Mouse (Mus musculus) monocyte, adult 5-6 weeks (primary cell): ENCODE data around the gene Zfp933. TPM values are rescaled to one million over a fixed set of nuclear protein-coding genes. Genes with fewer than 3 reads are reported as not detected.

Experiments used
- ATAC-seq: fragments of 153-309, 156-312 bp; replicated peaks from 2 replicates; pipeline ENCODE4 v1.8.0; 2017; ENCODE audit warnings: mild to moderate bottlenecking; ENCODE audit not compliant: low TSS enrichment, insufficient number of reproducible peaks, severe bottlenecking, poor library complexity, low FRiP score
- total RNA-seq: library from RNA; stranded (forward); fragments of 200-1000, 200-491, 200-594 nt; gene quantifications from 3 replicates; pipeline ENCODE4 v1.2.3, GENCODE M21; 2017

Gene Zfp933
- 5.8 to 14.7 TPM (median 11.8 TPM) in 3 replicates for total RNA-seq

DNA sequence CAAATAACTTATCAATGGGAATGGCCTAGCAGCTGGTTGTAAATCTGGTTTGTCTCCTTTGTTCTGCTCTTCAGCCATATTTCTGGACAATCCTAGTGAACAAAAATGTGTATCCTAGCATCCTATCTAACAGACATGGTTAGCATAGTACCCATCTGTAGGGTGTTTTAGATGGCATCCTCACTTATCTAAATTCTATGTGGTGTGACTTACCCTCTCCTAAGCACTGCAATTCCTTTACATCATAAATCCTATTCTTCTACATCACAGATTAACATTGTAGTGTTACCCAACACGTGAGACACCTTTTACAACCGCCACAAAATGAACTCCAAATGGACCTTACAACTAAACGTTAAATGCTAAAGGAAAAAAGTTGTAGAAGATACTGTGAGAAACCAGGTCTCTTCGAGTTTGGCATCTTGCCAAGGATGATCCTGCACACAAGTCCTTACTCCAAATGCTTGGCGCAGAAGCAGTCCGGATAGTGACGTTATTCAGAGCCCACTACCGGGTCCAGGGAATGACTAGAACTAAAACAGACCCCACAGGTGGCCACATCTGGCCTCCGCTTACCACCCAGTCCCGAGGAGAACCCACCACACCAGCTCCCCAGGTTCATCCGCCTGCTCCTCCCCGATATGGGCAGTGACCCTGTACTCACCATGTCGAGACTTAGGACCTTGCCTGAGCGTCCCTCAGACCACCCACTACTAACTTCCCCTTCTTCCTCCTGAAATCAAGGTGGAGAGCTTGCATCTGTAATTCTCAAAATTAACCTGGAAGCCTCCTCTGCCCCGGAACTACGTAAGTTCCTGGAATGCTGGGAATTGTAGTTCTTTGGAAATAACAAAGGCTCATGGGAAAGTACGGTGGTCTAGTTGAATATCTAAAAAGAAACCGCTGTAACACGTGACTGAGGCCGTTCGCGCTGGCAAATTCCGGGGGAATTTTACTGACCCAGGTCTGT, at the start of gene Zfp933:
Gene Zfp933 (minus strand): TSS at position 753 of the 970 bp plus-strand sequence.
- ATAC-seq, result peak; percentile 80

GRCm38 (mm10) chr4:147897348-147897747, 49.2 kb upstream of the Zfp933 start:
- no peak for ATAC-seq

- ATAC-seq, result no peak
Observed at GRCm38 (mm10) chr4:147896411-147896810, 48.2 kb upstream of the Zfp933 start.

DNA sequence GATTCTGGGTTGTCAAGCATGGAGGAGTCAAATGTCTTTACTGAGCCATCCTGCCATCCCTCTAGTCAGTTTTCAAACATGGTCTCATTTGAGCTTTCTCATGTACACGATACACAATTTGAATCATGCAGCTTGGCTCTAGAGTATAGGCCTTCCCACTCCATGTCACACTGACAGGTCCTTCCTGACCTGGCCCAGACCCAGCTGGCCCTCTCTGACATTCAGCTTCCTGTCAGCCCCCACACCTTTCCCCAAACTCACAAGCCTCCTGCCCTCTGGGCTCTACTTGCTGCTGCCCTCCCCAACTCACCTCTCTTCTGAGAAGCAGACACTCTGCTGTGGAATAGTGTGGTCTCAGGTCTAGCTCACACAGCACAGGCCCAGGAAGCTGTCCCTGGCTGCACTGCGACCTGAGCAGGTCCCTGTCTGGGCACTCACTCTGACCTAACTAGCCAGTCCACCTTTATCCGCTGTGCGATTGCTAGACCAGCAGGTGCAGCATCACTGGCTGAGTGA, 47.7 kb upstream of the Zfp933 start:
- ATAC-seq, result no peak

GRCm38 (mm10) chr4:147890341-147890740, 42.2 kb upstream of the Zfp933 start:
- ATAC-seq, result no peak

DNA sequence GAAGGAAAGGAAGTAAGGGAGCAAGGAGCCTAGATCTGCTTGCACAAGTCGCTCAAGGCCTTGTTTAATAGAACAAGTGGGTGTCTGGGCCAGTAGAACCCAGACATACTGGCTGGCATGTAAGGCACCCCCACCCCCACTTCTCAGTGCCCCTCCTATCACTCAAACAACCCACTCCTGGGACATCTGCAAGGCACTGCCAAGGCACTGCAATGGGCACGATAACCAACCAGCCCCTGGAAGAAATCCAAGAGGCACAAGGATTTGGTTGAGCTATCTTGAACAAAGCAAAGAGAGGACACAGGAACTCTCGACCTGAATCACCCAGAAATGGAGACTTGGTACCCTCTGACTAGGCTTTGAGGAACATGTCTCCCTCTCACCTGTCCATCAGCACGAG, 40.1 kb upstream of the Zfp933 start:
- ATAC-seq, result no peak

GRCm38 (mm10) chr4:147887277-147887676, 39.1 kb upstream of the Zfp933 start:
- no peak for ATAC-seq

- ATAC-seq, result no peak
Observed at GRCm38 (mm10) chr4:147886158-147886557, 38.0 kb upstream of the Zfp933 start.

DNA sequence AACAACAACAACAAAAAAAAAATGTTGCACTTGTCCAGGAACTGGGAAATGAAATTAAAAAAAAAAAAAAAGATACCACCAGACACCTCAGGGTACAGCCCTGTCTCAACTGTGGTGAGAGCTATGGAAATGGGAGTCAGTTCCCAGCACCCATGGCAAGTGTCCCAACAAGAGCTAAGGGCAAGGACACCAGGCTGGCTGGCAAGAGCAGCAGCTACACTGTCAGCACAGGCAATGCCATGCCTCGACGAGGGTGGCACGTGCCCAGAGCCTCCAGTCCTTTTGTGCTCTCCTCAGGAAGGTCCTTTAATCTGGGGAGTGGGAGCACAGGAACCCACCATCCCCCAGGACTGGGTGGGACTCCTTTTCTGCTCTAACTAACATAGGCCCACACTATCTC, 36.0 kb upstream of the Zfp933 start:
- no peak for ATAC-seq

DNA sequence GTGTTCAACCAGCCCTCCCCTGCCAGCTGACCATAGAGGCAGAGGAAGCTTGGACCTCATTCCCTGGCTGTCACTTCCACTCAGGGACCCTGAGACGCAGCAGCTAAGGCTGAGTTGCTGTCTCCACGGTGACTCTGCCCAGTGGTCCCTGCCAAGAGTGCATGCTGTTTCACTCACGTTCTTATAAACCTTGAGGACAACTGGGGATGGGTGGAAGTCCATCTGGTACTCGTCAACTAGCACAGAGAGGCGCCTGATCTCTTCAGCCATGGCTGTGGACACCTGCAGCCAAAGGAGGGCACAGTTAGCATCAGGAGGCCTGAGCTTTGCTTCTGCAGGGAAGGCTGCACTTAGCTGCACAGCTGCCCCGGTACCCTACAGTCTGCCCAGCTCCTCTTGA, 34.9 kb upstream of the Zfp933 start:
- ATAC-seq, result no peak

DNA sequence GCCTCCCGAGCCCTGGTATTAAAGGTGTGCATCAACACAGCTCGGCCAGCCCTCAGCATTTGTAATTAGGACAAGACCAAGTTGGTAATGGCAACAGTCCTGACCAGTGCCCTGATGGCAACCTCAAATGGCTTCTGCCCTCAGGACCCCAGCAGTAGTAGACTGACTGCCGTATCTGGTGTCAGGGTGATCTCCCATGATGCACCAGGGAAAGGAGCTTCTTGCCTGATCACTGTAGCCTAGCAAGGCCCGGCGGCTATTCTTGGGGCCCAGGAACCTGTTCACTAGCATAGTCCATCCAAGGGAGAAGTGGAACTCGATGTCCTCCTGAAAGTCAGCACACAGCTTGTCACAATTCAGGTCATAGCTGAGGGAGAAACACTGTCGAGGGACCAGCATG, 33.6 kb upstream of the Zfp933 start:
- ATAC-seq, result no peak

- ATAC-seq, result no peak
Observed at GRCm38 (mm10) chr4:147879865-147880264, 31.7 kb upstream of the Zfp933 start.

DNA sequence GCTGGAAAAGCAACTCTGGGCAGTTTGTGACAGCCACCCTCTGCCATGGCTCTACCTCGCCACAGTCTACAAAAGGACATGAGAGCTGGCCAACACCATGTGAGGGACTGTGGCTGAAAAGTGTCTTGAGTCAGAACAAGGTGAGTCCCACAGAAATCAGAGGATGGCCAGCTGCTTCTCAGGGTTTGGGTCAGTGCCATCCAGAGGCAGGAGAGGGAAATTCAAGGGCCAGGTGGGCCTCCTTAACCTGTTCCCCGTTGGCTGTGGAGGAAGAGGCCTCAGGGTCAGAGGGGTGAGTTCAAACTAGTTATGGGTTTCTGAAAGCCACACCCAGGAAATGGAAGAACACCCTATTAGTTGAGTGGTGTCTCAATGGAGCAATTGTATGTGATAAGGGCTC, 31.3 kb upstream of the Zfp933 start:
- ATAC-seq, result no peak

DNA sequence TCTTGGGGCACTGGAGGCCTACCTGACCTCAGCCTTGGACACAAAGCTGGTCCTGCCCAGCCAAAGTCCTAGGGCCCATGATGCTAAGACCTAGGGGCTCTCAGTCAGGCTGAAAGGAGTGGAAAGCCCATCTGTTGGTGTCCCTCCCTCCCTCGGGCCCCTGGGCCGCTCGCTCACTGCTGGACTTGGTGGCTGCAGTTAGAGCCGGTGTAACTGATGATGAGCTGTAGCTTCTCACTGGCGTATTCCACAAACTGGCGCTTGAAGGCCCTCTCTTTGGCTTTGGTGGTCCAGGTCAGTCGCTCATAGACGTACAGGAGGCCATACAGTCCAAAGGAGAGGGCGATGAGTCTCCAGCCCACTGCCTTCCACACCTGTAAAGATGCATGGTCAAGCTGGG, 30.4 kb upstream of the Zfp933 start:
- ATAC-seq, result no peak

DNA sequence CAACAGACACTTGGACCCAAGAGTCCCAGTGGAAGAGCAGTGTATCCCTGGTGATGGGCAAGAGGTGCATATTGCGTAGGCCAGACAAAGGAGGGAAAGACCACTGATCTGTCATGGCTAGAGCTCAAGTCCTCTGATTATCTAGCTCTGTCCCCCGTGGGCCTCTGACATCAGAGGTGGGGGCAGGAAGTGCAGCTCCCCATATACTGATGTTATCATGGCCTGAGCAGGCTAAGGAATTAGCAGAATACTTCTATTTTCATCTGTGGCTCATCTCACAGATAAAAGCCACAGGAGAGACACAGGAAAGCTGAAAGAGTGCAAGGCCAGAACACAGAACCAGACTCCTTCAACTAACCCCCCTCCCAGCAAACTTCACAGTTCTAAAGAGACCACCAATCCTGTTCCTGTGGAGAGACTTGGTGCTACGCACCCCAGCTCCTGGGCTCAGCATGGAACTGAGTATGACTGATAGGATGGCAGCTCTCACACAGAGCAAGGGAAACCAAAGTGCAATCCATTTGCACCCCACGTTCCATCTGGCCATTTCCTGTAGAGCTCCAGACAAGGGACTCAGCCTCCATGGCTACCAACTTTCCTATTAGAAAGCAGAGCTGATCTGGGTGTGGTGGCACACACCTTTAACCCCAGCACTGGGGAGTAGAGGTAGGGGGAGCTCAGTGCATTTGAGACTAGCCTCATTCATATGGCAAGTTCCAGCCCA, 27.8 kb upstream of the Zfp933 start:
- ATAC-seq, result no peak

GRCm38 (mm10) chr4:147869238-147869637, 21.1 kb upstream of the Zfp933 start:
- ATAC-seq, result no peak

DNA sequence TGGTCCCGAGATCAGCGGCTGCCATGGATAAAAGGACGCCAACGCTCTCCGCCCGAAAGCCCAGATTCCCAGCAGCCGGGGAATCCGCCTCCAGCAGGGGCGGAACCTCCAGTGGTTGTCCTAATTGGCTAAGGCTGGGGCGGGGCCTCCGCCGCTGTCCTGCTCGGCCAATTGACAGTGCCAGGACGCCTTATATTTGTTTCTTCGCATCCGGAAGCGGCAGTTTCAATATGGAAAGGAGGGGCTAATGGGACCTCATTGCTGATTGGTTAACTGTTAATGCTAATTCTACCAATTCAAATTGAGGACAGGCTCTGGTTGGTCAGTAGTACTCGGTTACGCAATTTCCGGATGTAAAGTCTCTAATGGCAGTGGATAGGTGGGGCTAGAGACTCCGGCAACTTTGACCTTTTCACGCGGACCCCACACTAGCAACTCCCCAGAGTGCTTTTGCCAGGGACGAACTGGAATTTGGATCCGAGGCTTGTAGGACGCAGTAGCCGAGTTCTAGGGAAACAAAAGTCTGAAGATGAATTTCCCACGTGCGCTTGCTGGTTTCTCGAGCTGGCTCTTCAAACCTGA, 20.4 kb upstream of the Zfp933 start, which contains the start of the genes Miip and Fv1:
Gene Miip (minus strand): TSS at position 367 of the 582 bp plus-strand sequence.
Gene Fv1 (plus strand): TSS at position 530 of the 582 bp plus-strand sequence.
- peak; percentile 97 for ATAC-seq

DNA sequence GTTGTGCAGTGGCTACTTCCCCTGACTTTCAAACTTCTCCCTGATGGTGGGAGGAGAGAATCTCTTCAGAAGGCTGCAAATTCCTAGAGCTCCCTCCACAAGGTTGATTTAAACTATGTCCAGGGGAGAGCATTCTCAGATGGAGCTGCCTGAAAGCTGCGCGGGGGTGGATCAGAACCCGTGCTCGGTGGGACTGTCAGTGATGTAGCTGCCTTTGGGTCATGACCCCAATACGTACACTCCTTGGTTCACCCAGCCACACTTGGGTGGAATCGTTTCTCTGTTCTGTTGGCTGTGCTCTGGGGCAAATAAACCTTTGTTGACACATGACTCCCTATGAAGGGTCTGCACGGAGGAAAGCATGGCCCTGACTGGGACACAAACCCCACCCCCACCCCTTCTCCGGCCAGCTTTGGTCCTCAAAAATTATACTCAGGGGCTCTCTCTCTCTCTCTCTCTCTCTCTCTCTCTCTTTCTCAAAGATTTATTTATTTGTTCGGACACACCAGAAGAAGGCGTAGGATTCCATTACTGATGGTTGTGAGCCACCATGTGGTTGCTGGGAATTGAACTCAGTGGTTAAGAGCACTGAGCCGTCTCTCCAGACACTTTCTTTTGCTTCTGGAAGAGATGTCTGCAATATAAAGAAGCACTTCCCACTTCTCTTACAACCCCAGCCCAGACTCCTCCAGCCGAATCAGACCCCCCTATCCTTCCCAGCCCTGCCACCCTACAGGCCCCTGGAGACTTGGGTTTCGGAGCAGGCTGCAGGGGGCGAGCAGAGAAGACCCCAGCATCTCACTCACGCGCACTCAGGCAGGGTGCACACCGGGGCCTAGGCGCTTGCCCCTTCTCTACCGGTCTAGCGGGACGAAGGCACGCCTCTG, 19.6 kb upstream of the Zfp933 start:
- ATAC-seq, result no peak
